Mouse (Mus musculus): Measurements from ENCODE around the gene Alkbh8. TPM values are rescaled to one million over a fixed set of nuclear protein-coding genes. Genes with fewer than 3 reads are reported as not detected.
A peak's percentile ranks its signal among the peaks of the same experiment; 100 is the strongest.
"Not testable (repeated sequence)": the region's sequence is repeated elsewhere in the genome, so short reads cannot be mapped to it uniquely, and the experiment has no call there.

The Alkbh8 gene
- 61.6 and 63.6 TPM in 2 replicates for polyA plus RNA-seq (2014; fragmentation: Nextera tagmentation; extraction: Ambion mirVana)

GRCm38 (mm10) chr9:3334962-3335767 is at the start of gene Alkbh8:
TSS of gene Alkbh8 (plus strand) at chr9:3335140.
- DNase-seq (ENCODE audit: low spot score) (peak; percentile 88), ATAC-seq (ENCODE audit: low FRiP score) (peak; percentile 97)
- Histone ChIP-seq H3K9ac (peak within 1 kb of the TSS; percentile 86), H3K27me3 (ENCODE audit: control insufficient read depth, insufficient read depth, low read length) (no peaks in the 10 kb centered on the region), H3K4me3 (replicated peaks; ENCODE audit: low read length) (peak within 1 kb of the TSS; percentile 68), H3K4me2 (replicated peaks) (peak within 1 kb of the TSS; percentile 64), H3K27ac (peak within 1 kb of the TSS; percentile 67), H3K4me1 (replicated peaks; ENCODE audit: control insufficient read depth, insufficient read depth, low read length) (peaks cover 9% of the 10 kb centered on the region), H3K9me3 (ENCODE audit: control insufficient read depth, low read length) (no peaks in the 10 kb centered on the region), H3K36me3 (replicated peaks; ENCODE audit: control insufficient read depth, insufficient read depth) (peaks cover 14% of the 10 kb centered on the region)
- 2% methylated on average over 20 of the region's 20 CpGs for WGBS

DNA sequence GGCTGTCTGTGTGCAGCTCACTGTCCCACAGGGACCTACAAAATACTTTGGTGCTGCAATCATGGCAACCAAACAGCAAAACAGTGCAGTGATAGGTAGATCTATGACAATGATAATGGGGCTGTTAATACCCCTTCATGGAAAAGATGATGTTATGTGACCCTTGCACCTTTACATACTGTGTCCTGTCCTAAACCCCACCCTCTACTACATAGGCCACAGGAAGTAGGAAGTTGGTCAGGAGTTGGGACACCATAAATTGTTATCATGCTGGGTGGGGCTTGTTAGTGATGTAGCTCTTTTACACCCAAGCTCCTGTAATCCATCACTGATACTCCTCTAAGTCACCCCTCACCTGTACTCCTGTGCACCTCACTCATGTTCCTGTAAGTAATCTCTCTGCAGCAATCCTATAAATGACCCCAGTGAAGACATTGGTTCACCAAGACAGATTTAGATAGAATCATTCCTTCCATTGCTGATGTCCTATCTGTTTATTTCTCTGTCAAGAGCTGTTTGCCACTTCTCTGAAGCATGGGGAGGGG is 25.6 kb upstream of the Alkbh8 start:
- no peak for ATAC-seq (ENCODE audit: low FRiP score)
- DNase-seq (ENCODE audit: low spot score): no peak
- H3K4me2 ChIP-seq (replicated peaks): no peak overlapping the region
- H3K4me1 ChIP-seq (replicated peaks; ENCODE audit: control insufficient read depth, insufficient read depth, low read length): no peaks in the 10 kb centered on the region
- no peak overlapping the region for H3K9ac ChIP-seq
- no peak overlapping the region for H3K4me3 ChIP-seq (replicated peaks; ENCODE audit: low read length)
- 0 out of 2 replicates have a peak, but pooled peaks cover 4% of the 10 kb centered on the region for H3K9me3 ChIP-seq (ENCODE audit: control insufficient read depth, low read length)
- H3K36me3 ChIP-seq (replicated peaks; ENCODE audit: control insufficient read depth, insufficient read depth): no peaks in the 10 kb centered on the region
- H3K27ac ChIP-seq: no peak overlapping the region
- H3K27me3 ChIP-seq (ENCODE audit: control insufficient read depth, insufficient read depth, low read length): no peaks in the 10 kb centered on the region

GRCm38 (mm10) chr9:3310016-3310415 is 24.9 kb upstream of the Alkbh8 start:
- ATAC-seq (ENCODE audit: low FRiP score): no peak
- H3K9me3 ChIP-seq (ENCODE audit: control insufficient read depth, low read length): 0 out of 2 replicates have a peak, but pooled peaks cover 4% of the 10 kb centered on the region
- WGBS: 91% methylated on average over 2 of the region's 2 CpGs

GRCm38 (mm10) chr9:3327342-3328053 is 7.4 kb upstream of the Alkbh8 start:
- H3K9ac ChIP-seq; H3K27ac ChIP-seq; ATAC-seq (ENCODE audit: low FRiP score); H3K4me3 ChIP-seq (replicated peaks; ENCODE audit: low read length); H3K27me3 ChIP-seq (ENCODE audit: control insufficient read depth, insufficient read depth, low read length); H3K4me2 ChIP-seq (replicated peaks); H3K4me1 ChIP-seq (replicated peaks; ENCODE audit: control insufficient read depth, insufficient read depth, low read length); H3K36me3 ChIP-seq (replicated peaks; ENCODE audit: control insufficient read depth, insufficient read depth); DNase-seq (ENCODE audit: low spot score); H3K9me3 ChIP-seq (ENCODE audit: control insufficient read depth, low read length): not testable (repeated sequence)
- 69% methylated on average over 9 of the region's 9 CpGs for WGBS

More at GRCm38 (mm10) chr9:3310016-3310415, 24.9 kb upstream of the Alkbh8 start:
- no peaks in the 10 kb centered on the region for H3K27me3 ChIP-seq (ENCODE audit: control insufficient read depth, insufficient read depth, low read length)
- H3K36me3 ChIP-seq (replicated peaks; ENCODE audit: control insufficient read depth, insufficient read depth): no peaks in the 10 kb centered on the region
- no peak overlapping the region for H3K4me2 ChIP-seq (replicated peaks)
- no peak overlapping the region for H3K4me3 ChIP-seq (replicated peaks; ENCODE audit: low read length)
- H3K27ac ChIP-seq: no peak overlapping the region
- H3K4me1 ChIP-seq (replicated peaks; ENCODE audit: control insufficient read depth, insufficient read depth, low read length): no peaks in the 10 kb centered on the region
- H3K9ac ChIP-seq: no peak overlapping the region
- no peak for DNase-seq (ENCODE audit: low spot score)

- ATAC-seq (ENCODE audit: low FRiP score) (no peak), DNase-seq (ENCODE audit: low spot score) (no peak)
- Histone ChIP-seq H3K4me3 (replicated peaks; ENCODE audit: low read length) (no peak overlapping the region), H3K9ac (no peak overlapping the region), H3K27ac (no peak overlapping the region), H3K4me1 (replicated peaks; ENCODE audit: control insufficient read depth, insufficient read depth, low read length) (no peaks in the 10 kb centered on the region), H3K27me3 (ENCODE audit: control insufficient read depth, insufficient read depth, low read length) (no peaks in the 10 kb centered on the region), H3K36me3 (replicated peaks; ENCODE audit: control insufficient read depth, insufficient read depth) (no peaks in the 10 kb centered on the region), H3K4me2 (replicated peaks) (no peak overlapping the region), H3K9me3 (ENCODE audit: control insufficient read depth, low read length) (no peaks in the 10 kb centered on the region)
- WGBS: 68% methylated on average over 3 of the region's 3 CpGs
Observed at GRCm38 (mm10) chr9:3328054-3328595, 6.8 kb upstream of the Alkbh8 start.

GRCm38 (mm10) chr9:3330319-3330718 is 4.6 kb upstream of the Alkbh8 start:
- no peak for ATAC-seq (ENCODE audit: low FRiP score)
- 0 out of 2 replicates have a peak, but pooled peaks cover 3% of the 10 kb centered on the region for H3K4me1 ChIP-seq (replicated peaks; ENCODE audit: control insufficient read depth, insufficient read depth, low read length)
- no peaks in the 10 kb centered on the region for H3K9me3 ChIP-seq (ENCODE audit: control insufficient read depth, low read length)

GRCm38 (mm10) chr9:3330737-3331384 is 4.1 kb upstream of the Alkbh8 start:
- Histone ChIP-seq H3K27ac (no peak overlapping the region), H3K9ac (no peak overlapping the region), H3K4me2 (replicated peaks) (no peak overlapping the region), H3K4me3 (replicated peaks; ENCODE audit: low read length) (no peak overlapping the region), H3K4me1 (replicated peaks; ENCODE audit: control insufficient read depth, insufficient read depth, low read length) (0 out of 2 replicates have a peak, but pooled peaks cover 3% of the 10 kb centered on the region), H3K9me3 (ENCODE audit: control insufficient read depth, low read length) (no peaks in the 10 kb centered on the region), H3K36me3 (replicated peaks; ENCODE audit: control insufficient read depth, insufficient read depth) (no peaks in the 10 kb centered on the region), H3K27me3 (ENCODE audit: control insufficient read depth, insufficient read depth, low read length) (no peaks in the 10 kb centered on the region)
- WGBS: 82% methylated on average over 3 of the region's 3 CpGs
- DNase-seq (ENCODE audit: low spot score) (no peak), ATAC-seq (ENCODE audit: low FRiP score) (no peak)

More at GRCm38 (mm10) chr9:3330319-3330718, 4.6 kb upstream of the Alkbh8 start:
- H3K36me3 ChIP-seq (replicated peaks; ENCODE audit: control insufficient read depth, insufficient read depth): no peaks in the 10 kb centered on the region
- H3K4me2 ChIP-seq (replicated peaks): no peak overlapping the region
- DNase-seq (ENCODE audit: low spot score): no peak
- no peaks in the 10 kb centered on the region for H3K27me3 ChIP-seq (ENCODE audit: control insufficient read depth, insufficient read depth, low read length)
- H3K4me3 ChIP-seq (replicated peaks; ENCODE audit: low read length): no peak overlapping the region
- H3K9ac ChIP-seq: no peak overlapping the region
- no peak overlapping the region for H3K27ac ChIP-seq

GRCm38 (mm10) chr9:3336661-3337060 is 1.7 kb downstream of the Alkbh8 start:
- Histone ChIP-seq H3K4me2 (replicated peaks) (peak overlapping the region; percentile 64), H3K27me3 (ENCODE audit: control insufficient read depth, insufficient read depth, low read length) (no peaks in the 10 kb centered on the region), H3K36me3 (replicated peaks; ENCODE audit: control insufficient read depth, insufficient read depth) (peaks cover 25% of the 10 kb centered on the region), H3K9me3 (ENCODE audit: control insufficient read depth, low read length) (no peaks in the 10 kb centered on the region), H3K4me3 (replicated peaks; ENCODE audit: low read length) (0 out of 2 replicates have a peak overlapping the region, but pooled peaks have one; percentile 68), H3K27ac (no peak overlapping the region), H3K4me1 (replicated peaks; ENCODE audit: control insufficient read depth, insufficient read depth, low read length) (peaks cover 9% of the 10 kb centered on the region), H3K9ac (no peak overlapping the region)
- 85% methylated on average over 3 of the region's 3 CpGs for WGBS
- ATAC-seq (ENCODE audit: low FRiP score): no peak
- DNase-seq (ENCODE audit: low spot score): no peak
